Mouse (Mus musculus): ENCODE results near the gene Acmsd. TPM values are rescaled to one million over a fixed set of nuclear protein-coding genes. Genes with fewer than 3 reads are reported as not detected.

Gene Acmsd
- total RNA-seq, 4 experiments from 2014 or later = not detected

DNA sequence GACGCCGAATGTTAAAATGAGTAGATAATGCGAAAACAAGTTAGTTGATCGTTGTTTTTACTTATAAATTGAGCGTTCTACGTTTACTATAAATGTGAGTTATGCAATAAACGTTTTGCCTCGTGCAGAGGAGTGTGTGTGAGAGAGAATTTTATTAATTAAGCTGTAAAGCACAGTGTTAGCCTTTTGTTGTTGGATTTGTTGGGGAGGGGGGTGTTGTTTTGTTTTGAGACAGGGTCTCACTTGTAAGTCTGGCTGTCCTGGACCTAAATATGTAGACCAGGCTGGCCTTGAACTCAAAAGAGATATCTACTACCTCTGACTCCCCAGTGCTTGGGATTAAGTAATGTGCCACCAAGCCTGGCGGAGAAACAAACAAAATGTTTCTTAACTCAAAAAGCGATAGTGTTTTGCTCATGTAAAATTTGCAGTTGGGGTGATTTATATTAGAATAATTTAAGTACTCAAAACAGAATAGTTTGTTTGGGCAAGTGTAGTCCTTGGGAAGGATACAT is 46.0 kb downstream of the Acmsd start:
- DNase-seq (ENCODE audit: low spot score in 2 of 2) = no peak

DNA sequence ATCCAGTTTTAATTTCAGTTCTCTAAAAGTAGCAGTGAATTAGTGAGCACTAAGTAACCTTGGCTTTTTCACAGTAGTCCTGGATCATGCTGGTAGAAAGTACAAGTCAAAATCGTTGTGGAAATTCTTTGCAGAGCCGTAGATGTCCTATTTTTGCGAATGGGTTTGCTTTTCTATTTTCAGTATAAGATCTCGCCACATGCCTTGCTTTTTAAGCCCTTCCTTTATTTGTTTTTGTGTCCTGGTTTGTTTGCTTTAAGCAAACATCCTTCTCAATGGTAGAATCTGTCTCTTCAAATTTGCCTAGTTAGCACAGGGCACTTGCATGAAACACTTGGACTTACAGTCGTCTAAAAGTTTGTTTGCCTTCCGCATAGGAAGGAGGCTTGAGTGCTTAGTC is 47.0 kb downstream of the Acmsd start:
- DNase-seq (ENCODE audit: low spot score in 2 of 2) = no peak

DNA sequence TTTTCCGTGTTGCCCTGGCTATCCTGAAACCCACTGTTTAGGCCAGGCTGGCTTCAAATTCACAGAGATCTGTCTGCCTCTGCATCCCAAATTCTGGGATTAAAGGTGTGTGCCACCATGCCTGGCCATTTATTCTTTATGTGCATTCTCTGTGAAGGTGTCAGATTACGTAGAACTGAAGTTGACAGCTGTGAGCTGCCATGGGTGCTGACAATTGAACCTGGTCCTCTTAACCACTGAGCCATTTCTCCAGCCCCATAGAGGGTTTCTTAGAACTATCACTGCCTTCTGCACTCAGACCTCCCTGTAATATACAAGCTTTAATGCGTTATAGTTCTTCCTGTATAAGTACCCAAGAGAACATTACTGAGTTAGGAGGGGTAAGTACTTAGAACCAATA is 49.4 kb downstream of the Acmsd start:
- no peak for DNase-seq (ENCODE audit: low spot score in 2 of 2)

DNA sequence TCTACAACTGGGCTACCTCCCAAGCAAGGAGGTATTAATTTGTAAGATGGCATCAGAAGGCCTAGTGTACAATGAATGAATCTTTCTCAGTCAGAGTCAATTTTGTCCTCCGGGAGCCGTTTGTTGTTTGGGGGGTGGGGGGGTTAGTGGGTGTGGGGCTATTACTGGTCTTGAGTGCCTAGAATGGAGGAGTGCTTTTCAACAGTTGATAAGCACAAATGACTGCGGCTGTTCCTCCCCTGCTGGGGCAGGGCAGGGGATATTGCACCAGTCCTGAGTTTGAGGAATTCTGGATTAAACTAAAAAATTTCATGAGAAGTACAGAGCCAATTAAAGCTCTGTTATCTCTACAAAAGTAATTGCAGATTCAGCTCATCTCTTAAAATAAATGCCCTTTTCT is 50.9 kb downstream of the Acmsd start:
- no peak for DNase-seq (ENCODE audit: low spot score in 2 of 2)

DNA sequence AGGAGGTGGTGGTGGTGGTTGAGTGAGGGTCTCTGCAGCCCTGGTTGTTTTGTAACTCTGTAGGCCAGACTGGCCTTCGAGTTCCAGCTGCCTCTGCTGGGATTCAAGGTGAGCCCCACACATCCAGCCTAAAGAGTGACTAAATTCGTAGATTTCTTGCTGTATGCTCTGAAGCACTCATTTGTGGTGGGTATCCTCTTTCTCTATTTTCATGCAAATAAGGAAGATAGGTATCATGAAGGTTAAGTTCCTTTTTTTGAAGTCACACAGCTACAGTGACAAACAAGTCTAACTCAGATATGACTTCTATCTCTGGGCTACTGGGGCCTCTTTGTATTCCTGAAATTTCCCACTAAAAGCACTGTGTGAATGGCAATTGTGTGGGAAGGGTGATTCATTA is 51.6 kb downstream of the Acmsd start:
- no peak for DNase-seq (ENCODE audit: low spot score in 2 of 2)

DNA sequence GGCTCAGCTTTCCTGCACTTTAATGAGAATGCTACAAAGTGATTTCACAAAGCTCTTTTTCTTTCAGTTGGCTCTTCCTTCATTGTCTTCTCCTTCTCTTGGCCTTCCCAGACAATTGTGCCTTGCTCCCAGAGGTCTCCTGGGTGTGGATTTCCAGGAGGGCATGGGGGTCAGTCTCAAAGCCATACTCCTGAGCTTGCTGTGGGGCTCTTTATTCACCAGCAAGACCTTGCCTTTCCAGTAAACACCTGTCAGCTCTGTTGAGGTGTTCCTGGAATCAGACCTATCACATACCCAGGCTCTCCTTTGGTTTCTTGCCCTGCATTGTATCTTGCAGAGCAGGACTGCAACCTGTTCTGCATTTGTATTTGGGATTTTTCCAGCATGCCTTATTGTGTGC is 54.6 kb downstream of the Acmsd start:
- DNase-seq (ENCODE audit: low spot score in 2 of 2) = no peak

DNA sequence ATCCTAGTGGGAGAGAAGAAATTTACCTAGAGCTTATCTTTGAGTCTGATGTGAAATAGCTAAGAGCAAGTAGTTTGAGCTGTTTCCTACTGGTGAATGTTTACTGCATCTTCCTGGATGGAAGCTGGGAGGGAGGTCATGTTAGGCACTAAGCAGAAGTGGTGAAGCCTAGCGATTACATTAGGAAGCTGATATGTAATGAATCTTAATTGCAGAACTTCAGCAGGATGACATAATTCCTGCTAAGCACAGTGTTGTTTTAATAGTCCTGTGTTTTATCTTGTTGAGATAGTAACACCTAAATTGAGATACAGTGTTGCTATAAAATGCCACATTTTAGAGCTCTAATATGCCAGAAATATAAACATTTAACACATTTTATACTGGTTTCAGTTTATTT is 56.7 kb downstream of the Acmsd start:
- DNase-seq (ENCODE audit: low spot score in 2 of 2) = no peak

DNA sequence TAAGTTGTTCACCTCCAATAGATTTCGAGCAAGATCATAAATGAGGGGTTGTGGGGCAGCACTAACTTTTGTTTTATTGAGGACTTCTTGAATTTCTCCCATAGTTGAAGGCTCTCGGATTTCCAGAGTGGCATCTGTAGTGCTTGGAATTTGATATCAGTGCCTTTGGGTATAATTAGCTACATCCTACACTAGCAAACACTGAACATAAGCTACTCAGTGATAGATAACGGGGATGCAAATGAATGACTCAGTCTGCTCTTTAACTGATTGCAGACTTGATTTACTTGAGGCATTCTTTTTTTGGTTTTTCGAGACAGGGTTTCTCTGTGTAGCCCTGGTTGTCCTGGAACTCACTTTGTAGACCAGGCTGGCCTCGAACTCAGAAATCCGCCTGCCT is 59.7 kb downstream of the Acmsd start:
- DNase-seq (ENCODE audit: low spot score in 2 of 2) = no peak

DNA sequence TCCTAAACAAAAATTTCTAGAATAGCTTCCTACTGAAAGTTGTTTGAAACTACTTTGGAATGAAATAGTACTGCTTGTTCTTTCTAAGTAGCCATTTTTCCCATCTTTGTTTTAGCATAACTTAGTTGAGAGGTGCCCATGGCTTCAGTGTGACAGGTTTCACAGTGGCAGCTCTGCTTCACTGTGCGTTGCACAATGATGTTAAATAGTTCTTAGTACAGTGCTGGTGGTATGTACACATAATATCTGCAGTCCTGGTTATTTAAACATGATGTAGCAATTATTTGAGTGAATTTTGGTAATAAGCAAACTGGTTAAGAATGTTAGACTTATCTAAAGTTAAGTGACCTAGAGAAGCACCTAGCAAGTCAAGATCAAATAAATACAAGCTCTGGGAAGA is 64.2 kb downstream of the Acmsd start:
- DNase-seq (ENCODE audit: low spot score in 2 of 2) = no peak

DNA sequence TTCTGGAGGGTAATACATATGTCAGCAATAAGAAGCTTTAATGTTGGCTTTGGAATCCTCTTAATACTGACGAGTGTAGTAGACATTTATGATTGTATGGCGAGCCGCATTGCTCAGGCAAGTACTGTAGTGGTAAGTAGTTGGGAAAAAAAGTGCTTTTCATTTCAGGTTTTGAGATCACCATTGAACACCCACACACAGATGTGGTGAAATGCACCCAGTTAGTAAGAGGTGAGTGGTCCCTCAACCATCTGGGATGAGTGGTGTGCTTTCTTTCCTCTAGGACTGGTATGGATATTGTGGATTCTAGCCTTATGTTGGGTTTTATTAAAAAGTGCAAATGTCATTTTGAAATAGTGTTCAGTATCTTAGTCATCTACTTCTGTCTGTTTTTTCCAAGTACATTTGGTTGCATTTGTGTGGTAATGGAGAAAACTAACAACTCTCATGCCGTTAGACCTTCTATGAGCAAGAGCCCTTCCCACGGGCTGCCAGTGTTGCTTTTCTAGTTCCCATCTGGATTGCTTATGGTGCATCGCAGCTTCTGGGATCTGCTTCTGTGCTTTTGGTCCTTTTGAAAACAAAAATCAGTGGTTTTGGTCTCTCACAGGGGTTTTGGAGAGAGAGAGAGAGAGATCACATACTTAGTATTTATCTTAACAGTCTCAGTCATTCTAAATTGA is 66.0 kb downstream of the Acmsd start:
- no peak for DNase-seq (ENCODE audit: low spot score in 2 of 2)

DNA sequence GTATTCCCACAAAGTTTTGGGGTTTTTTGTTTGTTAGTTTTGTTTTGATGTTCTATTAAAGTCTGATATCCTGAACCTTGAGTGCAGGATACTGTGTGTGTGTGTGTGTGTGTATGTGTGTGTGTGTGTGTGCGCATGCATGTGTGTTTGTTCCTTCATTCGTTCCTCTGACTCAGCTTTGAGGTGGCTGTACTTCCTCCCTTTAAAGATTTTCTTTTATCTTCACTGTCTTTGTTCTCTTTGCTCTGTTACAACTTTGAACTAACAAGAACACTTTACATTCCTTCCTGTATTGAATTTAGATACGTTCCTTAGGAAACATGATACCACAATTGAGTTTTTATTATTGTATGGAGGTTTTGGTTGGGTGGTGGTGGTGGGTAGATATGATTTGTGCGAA is 67.1 kb downstream of the Acmsd start:
- DNase-seq (ENCODE audit: low spot score in 2 of 2) = no peak

DNA sequence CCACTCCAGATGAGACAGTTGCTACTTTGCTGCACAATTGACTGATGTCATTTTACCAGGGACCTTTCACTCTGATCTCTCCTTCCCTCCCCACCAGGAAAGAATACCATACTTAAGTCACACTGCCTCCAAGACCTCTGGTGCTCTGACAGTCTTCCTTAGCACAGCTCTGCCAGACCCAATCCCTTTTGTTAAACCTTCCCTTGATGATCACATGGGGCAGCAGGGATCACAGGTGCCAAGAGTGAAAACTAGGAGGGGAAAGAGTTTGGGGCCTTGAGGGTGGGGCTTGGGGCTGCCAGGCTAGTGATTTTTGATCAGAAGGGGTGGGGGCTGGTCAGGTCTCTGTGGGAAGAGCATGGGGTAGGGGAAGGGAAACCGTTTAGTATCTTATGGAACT is 67.5 kb downstream of the Acmsd start:
- no peak for DNase-seq (ENCODE audit: low spot score in 2 of 2)

DNA sequence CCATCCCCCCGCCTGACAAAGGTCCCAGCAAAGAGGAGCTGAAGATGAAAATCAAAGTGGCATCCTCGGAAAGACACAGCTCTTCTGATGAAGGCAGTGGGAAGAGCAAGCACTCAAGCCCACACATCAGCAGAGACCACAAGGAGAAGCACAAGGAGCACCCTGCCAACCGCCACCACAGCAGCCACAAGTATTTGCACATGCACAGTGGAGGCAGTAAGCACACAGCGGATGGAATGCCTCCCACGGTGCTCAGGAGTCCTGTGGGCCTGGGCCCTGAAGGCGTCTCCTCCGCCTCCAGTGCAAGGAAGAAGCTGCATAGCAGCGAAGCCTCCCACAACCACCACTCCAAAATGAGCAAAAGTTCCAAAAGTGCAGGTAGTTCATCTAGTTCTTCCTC is 73.7 kb downstream of the Acmsd start:
- peak in 1 of 2 experiments; percentile 37 for DNase-seq (ENCODE audit: low spot score in 2 of 2)

DNA sequence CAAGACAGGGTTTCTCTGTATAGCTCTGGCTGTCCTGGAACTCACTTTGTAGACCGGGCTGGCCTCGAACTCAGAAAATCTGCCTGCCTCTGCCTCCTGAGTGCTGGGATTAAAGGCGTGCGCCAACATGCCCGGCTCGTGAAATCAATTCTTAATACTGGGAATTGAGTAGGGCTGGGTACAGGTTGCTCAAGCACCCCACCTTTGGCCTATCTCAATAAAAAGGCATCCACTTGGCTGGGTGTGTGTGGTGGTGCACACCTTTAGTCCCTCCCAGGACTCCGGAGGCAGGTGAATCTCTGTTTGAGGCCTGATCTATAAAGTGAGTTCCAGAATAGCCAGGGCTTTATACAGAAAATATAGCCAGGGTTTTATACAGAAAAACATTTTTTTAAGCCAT is 79.5 kb downstream of the Acmsd start:
- DNase-seq (ENCODE audit: low spot score in 2 of 2) = no peak

DNA sequence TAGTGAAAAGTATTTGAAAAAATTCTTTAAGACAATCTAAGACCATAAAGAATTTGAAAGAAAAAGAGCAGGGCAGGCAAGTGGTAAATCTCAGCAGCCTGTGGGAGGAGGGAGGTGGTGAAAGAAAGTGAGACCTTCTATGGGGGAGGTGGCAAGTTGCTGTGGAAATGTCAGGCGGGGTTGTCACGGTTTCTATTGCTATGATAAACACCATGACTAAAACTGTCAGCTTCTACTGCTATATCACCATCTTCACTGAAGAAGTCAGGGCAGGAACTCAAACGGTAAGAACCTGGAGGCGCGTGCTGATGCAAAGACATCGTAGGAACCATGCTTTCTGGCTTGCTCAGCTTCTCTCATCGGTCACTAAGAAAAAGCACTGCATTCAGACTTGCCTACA is 83.7 kb downstream of the Acmsd start:
- DNase-seq (ENCODE audit: low spot score in 2 of 2) = peak in 1 of 2 experiments; percentile 50

DNA sequence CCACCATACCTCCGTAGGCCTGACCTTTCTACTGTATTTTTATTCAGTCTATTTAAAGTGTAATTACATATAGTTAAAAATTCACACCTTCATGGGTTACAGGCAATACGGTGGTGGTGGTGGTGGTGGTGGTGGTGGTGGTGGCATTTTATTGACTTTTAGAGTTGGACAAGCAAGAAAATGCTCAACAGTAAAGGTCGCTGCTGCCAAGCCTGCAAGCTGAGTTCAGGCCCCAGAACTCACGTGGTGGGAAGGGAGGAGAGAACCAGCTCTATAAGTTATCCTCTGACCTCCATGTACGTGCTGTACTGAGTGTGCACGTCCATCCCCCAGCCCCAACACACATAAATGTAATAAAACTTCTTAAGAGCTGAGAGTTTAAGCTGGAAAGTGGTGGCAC is 87.2 kb downstream of the Acmsd start:
- DNase-seq (ENCODE audit: low spot score in 2 of 2) = no peak

Other genes starting within 250 kb of the Acmsd start
- gene Tmem163, start 49.9 kb upstream of the Acmsd start, total RNA-seq (2022) = 10 to 100 TPM; 18.8 to 20.4 (median 19.4) TPM
- 10 to 100 TPM; 56.7 to 60.8 (median 59.5) TPM for gene Ccnt2, start 44.8 kb downstream of the Acmsd start, total RNA-seq (2022)
- 1 to 10 TPM; 4.7 to 6.2 (median 5.5) TPM for gene Map3k19, start 125.6 kb downstream of the Acmsd start, total RNA-seq (2022)
- 10 to 100 TPM; 79.8 to 85.6 (median 83.1) TPM for gene Rab3gap1, start 139.4 kb downstream of the Acmsd start, total RNA-seq (2022)

Measured in left cerebral cortex, adult 8-10 months (tissue).